Mouse (Mus musculus) urinary bladder, postnatal 4 days (tissue): ENCODE data around the gene Mief1.

Source experiments
- DNase-seq, 2 experiments: peaks; one replicate each; pipeline ENCODE4 v3.0.0; 2021 to 2022; ENCODE audit warnings: low spot score in 2 of 2

Gene Mief1

DNA sequence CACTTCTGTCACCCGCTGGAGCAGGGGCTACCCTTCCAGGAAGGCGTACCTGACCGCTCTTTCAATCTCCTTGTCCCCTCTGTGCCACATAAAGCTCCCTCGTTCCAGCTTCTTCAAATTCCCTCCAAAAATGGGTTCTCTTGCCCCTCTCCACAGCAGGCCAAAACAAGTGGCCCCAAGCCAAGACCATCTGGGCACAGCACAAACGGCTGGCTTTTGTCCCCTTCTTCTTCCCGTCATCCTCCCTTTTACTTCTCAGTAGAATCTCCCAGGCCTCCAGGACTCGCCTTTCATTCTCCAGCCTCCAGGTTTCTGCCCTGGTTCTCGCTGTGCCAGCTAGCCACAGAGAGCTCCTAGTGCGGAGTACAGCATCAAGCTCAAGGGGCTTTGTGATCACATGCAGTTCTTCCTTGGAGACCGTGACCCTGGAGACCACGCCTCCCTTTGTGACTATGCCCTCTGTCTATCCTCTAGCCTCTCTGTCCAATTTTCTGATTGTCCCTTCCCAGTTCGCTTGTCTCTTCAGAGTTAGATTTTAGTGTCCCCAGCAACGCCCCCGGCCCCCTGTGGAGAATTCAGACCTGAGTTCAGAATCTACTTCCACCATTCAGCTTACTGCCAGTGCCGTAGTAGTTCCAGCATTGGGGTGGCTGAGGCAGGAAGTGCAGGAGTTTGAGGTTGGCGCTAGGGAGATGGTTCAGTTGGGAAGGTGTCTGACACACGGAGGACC lies 5.6 kb upstream of the Mief1 start:
- DNase-seq: no peak

DNA sequence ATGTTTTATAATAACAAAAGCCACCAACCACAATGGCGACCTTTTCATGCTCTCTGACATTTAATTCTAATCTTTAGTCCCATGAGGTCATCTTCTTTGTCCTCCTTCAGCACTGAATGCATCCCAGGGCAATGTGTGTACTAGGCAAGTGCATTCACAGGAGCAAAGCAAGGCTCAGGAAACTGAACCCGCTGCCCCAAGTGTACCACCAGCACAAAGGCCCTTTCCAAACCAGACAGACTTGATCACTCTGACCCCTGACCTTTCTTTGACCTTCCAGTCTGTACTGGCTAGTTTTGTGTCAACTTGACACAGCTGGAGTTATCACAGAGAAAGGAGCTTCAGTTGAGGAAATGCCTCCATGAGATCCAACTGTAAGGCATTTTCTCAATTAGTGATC lies 1.5 kb upstream of the Mief1 start:
- no peak for DNase-seq

DNA sequence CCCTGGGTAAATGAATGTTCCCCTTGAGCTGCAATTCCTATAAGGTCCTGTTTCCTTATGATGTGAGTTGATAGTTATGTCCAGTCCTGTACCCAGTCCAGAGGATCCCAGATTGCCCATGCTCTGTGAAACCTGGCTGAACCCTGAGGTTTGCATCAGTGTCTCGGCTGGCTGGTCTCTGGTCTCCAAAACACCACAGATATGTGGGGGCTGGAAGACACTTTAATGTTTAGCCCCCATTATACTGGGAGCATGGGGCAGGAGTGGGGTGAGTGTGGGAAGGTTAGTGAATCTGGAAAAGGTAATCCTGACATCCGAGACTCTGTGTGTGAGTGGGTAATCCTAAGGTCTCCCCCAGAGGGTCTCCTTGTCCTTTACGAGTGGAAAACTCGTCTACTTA lies 765 bp upstream of the Mief1 start:
- no peak for DNase-seq

DNA sequence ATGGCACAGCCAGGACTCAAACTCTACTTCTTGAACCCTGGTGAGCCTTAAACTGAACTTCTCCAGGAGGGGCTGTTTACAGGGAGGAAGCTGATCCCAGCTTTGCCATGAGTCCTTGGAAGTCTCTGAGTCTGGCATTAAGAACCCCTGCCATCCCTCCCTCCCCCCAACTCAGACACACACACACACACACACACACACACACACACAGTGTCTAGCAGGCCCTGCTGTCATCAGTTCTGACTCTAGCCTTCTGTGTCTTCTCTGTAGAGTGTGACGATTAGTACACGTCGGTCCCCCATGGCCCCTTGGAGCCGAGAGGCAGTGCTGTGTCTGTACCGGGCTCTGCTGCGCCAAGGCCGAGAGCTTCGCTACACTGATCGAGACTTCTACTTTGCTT lies 1.7 kb downstream of the Mief1 start, which contains the start of gene AC140267.1:
TSS of gene AC140267.1 (plus strand) at position 301 of the 400 bp plus-strand sequence.
- DNase-seq: no peak

DNA sequence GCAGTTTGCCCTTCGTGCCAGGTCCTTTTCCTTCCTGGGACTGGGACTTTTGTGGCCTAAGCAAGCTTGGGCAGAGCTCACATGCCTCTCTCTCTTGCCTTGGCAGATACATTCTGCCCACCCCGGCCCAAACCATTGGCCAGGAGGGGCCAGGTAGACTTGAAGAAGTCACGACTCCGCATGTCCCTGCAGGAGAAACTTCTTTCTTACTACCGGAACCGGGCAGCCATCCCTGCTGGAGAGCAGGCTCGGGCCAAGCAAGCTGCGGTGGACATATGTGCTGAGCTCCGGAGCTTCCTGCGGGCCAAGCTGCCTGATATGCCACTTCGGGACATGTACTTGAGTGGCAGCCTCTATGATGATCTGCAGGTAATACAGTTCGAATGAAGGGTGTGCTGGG lies 14.3 kb downstream of the Mief1 start:
- no peak for DNase-seq

DNA sequence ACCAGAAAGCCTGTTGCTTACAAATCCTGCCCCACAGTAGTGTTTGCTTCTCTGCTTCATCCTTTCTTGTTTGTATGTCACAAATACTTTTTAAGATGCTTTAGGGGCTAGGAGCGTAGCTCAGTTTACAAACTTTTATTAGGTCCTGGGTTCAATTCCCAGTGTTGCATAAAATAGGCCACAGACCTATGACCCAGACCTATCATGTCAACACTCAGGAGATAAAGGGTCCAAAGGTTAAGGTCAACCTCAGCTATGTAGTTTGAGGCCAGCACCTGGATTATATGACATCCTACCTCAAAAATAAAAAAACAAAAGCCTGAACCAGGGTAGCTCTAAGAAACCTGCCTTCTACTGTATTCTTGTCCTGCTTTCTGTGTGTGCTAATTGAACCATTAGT lies 14.8 kb downstream of the Mief1 start:
- no peak for DNase-seq

DNA sequence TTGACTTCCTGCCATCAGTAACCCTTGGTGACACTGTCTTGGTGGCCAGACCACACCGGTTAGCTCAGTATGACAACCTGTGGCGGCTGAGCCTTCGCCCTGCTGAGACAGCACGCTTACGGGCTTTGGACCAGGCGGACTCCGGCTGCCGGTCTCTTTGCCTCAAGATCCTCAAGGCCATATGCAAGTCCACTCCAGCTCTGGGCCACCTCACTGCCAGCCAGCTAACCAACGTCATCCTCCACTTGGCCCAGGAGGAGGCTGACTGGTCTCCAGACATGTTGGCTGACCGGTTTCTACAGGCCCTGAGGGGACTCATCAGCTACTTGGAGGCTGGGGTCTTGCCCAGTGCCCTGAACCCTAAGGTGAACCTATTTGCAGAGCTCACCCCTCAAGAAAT lies 15.9 kb downstream of the Mief1 start:
- no peak for DNase-seq

DNA sequence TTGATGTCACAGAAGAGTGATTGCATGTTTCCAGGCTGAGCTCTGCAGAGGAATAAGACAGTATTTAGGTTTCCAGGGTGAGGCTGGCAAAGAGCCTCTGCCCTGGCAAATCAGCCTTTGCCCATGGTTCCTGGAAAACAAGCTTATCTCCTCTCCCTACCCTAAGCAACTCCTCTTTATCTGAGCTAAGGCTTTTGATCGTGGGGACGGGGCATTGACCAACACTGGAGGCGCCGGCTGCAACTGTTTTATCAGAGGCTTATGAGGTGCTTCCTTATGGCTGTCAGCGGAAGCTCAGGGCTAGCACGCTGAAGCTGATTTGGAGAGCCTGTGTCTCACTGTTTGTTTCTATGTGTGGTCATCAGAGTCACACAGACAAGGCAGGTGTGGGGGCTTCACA lies 16.8 kb downstream of the Mief1 start:
- DNase-seq: no peak

DNA sequence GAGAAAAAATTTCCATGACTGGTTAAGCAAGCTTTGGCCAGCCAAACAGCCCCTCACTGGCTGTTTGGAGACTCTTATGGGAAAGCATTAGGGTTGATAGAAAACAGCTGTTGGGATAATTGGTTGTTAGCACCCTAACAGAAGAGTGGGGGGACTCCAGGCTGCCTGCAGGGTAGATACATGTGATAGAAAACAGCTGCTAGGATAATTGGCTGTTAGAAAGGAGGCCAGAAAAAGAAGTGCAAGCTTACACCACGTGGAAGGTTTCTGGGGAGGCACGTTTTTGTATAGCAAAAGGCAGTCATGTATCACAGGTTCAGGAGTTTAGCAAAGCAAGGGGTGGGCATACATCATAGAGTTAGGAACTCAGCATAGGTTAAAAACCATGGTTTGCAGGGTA lies 19.7 kb downstream of the Mief1 start:
- DNase-seq: no peak

DNA sequence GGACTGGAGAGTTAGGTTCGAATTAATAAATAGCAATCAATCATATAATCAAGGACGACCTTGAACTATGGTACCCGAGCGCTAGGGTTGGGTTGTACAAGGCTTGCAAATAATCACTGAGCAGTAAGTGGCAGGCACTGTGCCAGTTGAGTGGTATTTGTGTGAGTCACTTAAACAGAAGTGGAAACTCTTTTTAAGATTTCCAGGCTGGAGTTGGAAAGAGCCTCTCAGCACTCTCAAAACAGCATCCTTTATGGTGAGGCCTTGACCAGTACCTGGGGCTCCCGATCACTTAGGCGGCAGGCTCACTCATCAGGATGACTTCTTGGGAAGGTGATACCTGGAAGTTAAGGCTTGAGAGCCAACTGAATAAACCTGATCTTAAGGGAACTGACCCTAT lies 20.4 kb downstream of the Mief1 start:
- no peak for DNase-seq

DNA sequence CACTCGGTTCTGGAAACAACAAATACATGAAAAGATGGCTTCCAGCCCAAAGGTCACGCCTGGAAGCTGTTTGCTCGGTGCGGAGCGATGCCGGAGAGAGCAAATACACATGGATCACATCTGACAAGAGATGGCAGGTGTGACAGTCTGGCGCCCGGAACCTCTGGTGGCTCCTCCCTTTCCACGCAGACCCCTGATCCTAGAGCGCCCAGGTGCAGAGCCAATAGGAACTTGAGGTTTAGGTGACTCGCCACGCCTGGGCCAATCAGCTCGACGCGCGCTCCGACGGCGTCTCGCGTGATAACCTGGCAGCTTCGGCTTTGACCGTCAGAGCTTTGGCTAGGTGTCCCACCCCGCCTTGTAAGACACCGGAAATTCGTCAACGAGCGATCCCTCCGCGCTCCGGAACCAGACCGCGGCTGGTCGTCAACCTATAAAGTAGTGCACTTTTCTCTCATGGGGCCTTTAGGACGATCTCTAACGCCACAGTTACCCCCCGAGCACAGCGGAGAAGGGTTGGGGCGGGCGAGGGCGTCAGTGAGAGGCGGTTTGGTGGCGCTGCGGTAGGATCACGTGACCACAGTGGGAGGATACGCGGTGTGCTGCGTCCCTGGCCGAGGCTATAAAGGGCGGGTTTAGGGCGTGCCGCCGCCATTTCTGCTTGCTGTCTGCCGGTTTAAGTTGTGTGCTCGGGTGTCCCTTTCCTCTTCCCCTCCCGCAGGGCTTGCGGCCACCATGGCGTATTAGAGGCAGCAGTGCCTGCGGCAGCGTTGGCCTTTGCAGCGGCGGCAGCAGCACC lies 21.2 kb downstream of the Mief1 start, which contains the start of gene Atf4:
TSS of gene Atf4 (plus strand) at position 338 of the 799 bp plus-strand sequence.
- peak; percentile 98 for DNase-seq

DNA sequence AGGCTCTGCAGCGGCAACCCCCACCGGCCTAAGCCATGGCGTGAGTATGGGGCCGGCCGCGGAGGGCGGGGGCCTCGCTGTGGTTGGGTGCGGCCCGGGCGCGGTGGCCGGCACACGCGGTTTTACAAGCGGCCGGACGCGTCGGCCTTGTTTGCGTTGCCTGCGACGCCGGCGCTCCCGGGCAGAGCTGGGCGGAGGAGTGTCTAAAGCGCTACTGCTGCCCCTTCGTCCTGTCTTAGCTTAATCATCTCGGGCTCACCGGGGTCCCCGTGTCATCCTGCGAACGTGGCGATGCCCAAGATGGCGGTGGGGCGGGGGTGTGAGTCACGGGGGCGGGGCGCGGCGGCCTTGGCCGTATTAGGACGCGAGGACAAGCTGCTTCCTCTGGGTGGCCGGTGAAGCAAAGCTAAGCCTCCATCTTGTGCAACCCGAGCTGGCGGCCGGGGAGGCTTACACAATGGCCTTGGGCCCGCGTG lies 21.9 kb downstream of the Mief1 start:
- DNase-seq: peak; percentile 80 to 85

DNA sequence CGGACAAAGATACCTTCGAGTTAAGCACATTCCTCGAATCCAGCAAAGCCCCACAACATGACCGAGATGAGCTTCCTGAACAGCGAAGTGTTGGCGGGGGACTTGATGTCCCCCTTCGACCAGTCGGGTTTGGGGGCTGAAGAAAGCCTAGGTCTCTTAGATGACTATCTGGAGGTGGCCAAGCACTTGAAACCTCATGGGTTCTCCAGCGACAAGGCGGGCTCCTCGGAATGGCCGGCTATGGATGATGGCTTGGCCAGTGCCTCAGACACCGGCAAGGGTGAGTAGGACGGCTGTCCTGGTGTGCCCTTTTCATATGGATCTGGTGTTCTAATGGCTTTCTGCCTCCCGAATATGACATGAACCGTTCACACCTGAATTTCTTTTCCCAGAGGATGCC lies 22.4 kb downstream of the Mief1 start:
- DNase-seq: no peak

DNA sequence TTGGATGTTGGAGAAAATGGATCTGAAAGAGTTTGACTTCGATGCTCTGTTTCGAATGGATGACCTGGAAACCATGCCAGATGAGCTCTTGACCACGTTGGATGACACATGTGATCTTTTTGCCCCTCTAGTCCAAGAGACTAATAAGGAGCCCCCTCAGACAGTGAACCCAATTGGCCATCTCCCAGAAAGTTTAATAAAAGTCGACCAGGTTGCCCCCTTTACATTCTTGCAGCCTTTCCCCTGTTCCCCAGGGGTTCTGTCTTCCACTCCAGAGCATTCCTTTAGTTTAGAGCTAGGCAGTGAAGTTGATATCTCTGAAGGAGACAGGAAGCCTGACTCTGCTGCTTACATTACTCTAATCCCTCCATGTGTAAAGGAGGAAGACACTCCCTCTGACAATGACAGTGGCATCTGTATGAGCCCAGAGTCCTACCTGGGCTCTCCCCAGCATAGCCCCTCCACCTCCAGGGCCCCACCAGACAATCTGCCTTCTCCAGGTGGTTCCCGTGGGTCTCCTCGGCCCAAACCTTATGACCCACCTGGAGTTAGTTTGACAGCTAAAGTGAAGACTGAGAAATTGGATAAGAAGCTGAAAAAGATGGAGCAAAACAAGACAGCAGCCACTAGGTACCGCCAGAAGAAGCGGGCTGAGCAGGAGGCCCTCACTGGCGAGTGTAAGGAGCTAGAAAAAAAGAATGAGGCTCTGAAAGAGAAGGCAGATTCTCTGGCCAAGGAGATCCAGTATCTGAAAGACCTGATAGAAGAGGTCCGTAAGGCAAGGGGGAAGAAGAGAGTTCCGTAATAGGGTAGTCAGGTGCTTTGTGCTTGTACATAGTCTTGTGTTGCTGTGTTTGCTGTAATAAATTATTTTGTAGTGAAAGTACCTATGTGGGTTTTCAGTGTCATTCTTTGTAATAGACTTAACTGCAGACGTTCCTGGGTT lies 23.1 kb downstream of the Mief1 start:
- DNase-seq: no peak

DNA sequence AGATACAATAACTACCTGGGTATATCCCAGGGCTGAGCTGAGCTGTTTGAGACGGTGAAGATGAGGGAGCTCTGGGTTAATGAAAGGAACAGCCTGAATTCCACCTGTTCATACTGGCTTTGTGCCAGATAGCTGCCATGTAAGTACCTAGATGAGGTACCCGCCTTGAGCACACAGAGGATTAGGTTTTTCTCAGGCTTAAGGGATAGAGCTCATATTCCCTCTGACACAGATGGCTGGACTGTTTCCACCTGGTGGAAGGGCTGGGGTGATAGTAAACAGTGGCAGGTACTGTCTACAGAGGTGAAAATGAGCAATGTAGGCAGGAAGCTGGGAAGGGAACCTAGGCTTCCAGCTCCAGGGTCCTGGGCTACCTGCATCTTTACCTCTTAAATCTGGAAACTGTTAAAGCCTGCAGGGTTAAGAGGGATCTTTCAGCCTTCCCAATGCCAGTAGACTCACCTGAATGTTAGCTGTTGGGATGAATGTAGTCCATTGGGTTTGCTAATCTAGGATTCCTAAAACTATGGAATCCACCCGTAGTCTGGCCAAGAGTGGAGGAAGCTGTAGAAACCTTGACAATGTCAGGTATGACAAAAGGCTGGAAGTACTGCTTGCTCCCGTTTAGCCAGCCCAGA lies 23.9 kb downstream of the Mief1 start:
- DNase-seq: no peak

DNA sequence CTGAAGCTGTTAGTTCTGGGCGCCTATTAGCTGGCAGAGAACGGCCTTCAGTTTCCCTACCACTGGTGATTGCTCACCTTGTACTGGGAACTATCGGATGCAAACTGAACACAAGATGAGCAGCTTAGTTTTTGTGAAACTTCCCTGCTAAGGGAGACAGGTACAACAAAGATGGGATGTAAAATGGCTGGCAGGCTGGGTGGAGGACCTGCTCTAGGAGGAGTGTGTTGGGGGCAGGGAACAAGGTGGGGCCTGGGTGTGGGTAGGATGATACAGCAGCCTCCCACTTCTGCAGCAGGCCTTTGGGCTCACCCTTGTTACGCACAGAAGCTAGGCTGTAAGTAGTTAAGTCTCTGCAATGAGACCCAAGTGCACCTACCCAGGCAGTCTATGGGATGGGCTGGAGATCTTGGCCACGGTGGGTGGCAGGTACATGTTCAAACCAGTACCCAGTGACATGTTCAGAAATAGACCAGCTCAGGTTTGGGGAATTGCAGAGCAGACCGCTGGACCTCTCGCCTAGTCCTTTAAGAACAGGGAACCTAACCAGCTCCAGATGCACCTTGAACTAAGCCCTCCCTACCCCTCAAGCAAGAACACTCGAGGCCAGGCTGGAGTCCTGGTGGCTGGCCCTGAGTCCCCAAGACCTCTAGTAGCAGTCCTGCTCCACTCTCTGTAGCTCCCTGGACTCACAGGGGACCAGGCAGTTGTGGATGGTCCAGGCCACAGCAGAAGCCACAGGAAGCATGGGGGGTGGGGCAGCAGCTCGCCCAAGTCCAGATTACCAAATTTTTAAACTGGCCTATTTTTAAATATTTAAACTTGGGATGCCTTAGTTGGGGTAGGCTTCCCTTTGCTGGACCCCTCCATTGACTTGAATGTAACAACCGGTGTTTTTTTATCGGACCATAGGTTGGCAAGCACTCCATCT lies 24.7 kb downstream of the Mief1 start:
- DNase-seq: no peak

DNA sequence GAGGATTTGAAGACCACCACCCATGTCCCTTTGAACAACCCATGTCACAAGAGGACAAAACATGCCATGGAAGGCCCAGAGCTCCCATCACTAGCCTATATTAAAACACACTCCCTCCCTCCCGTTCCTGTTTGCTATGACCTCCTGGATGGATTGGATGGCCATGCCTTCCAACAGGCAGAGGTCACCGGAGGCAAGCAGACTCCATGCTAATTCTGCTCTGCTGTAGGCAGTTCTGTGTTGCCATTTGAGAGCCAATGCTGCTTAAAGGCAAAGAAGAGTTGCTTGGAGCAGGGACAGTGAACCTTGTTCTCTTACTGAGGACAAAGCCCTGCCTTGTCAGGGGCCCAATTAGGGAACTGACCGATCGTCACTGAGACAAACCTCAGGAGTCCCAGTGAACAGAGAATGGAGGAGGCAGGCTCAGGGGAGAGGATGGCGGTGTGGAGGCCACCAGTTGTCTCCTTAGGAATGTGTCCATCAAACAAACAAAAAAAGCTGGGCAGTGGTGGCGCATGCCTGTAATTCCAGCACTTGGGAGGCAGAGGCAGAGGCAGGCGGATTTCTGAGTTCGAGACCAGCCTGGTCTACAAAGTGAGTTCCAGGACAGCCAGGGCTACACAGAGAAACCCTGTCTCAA lies 25.7 kb downstream of the Mief1 start:
- no peak for DNase-seq

DNA sequence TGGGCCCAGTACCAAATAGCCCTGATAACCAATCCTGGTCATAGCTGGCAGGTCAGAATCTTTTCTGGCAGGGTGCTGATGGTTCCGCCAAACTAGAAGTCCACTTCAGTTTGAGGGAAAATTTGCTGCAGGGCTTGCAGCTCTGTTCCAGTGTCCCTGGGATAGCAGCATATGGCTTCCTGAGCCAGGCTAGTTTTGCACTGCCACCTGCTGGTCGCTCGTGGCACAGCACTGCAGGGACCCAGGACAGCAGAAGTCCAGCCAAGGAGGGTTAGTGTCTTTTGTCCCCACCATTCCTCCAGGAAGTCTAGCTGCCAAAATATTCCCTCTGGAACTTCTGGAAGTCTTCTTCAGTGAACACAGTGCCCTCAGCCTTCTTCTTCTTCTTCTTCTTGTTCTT lies 26.9 kb downstream of the Mief1 start:
- DNase-seq: peak; percentile 76 to 88

DNA sequence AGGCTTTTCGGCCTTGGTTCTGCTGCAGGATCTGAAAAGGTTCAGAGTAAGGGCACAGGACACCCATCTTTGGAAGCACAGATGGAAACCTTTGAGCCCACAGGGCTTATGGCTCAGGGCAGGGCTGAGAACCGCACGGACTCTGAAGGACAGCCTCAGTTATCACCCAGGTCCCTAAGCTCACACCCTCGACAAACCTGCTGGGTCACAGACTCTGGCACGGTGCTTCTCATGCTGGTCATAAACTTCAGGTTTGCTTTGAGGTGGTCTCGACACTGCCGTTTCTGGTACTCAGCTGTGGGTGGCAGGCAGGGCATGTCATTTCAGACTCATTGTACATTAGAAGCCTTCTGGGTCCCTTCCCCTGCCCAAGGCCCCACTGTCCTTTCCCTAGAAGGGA lies 27.3 kb downstream of the Mief1 start:
- no peak for DNase-seq
